Mouse (Mus musculus): ENCODE results near the gene Ptprd. TPM values are rescaled to one million over a fixed set of nuclear protein-coding genes. Genes with fewer than 3 reads are reported as not detected.

Ptprd gene
- polyA plus RNA-seq, 1 experiment from 2014 or later: 161 TPM

GRCm38 (mm10) chr4:77124852-77125251 is 1086.9 kb downstream of the Ptprd start:
- Histone ChIP-seq H3K9me3 (ENCODE audit: control insufficient read depth, low read length) (no peaks in the 10 kb centered on the region), H3K27ac (ENCODE audit: low read length) (no peak overlapping the region), H3K4me2 (ENCODE audit: low read length) (no peak overlapping the region), H3K36me3 (ENCODE audit: control insufficient read depth, insufficient read depth) (no peaks in the 10 kb centered on the region), H3K4me3 (replicated peaks; ENCODE audit: low read length) (no peak overlapping the region), H3K9ac (replicated peaks; ENCODE audit: low read depth, low read length) (no peak overlapping the region), H3K4me1 (replicated peaks; ENCODE audit: control insufficient read depth, insufficient read depth, low read length) (no peaks in the 10 kb centered on the region), H3K27me3 (replicated peaks; ENCODE audit: control insufficient read depth, insufficient read depth, low read length) (no peaks in the 10 kb centered on the region)
- ATAC-seq: no peak
- WGBS: 86% methylated on average over 2 of the region's 2 CpGs

DNA sequence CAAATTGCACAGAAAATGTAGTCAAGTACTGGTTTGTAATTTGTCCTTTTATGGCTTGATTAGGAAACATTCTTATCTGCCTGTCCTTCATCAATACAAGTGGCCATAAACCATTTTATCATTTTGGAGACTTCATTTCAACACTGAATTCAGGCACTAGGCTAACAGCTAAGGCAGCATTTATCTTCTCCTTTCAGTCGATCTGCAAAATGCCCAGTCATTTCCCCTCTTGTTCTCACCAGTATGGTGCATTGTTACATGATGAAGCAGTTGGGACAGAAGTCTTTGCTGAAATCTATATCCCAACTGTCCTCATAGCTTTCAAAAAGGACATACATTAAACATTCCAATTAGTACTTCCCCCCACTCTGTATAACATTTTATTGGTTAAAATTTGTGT is 1100.9 kb downstream of the Ptprd start:
- Histone ChIP-seq H3K4me2 (ENCODE audit: low read length) (no peak overlapping the region), H3K4me3 (replicated peaks; ENCODE audit: low read length) (no peak overlapping the region), H3K27me3 (replicated peaks; ENCODE audit: control insufficient read depth, insufficient read depth, low read length) (no peaks in the 10 kb centered on the region), H3K9ac (replicated peaks; ENCODE audit: low read depth, low read length) (no peak overlapping the region), H3K4me1 (replicated peaks; ENCODE audit: control insufficient read depth, insufficient read depth, low read length) (no peaks in the 10 kb centered on the region; the same call in 1 of the 2 replicates), H3K9me3 (ENCODE audit: control insufficient read depth, low read length) (no peaks in the 10 kb centered on the region), H3K36me3 (ENCODE audit: control insufficient read depth, insufficient read depth) (no peaks in the 10 kb centered on the region), H3K27ac (ENCODE audit: low read length) (no peak overlapping the region)
- WGBS: 71% methylated on average over 1 of the region's 1 CpGs
- no peak for ATAC-seq

GRCm38 (mm10) chr4:77107291-77107690 is 1104.5 kb downstream of the Ptprd start:
- 21% methylated on average over 2 of the region's 2 CpGs for WGBS
- no peak overlapping the region for H3K4me2 ChIP-seq (ENCODE audit: low read length)
- no peak overlapping the region for H3K9ac ChIP-seq (replicated peaks; ENCODE audit: low read depth, low read length)
- peak; percentile 45 for ATAC-seq
- H3K27me3 ChIP-seq (replicated peaks; ENCODE audit: control insufficient read depth, insufficient read depth, low read length): no peaks in the 10 kb centered on the region
- no peaks in the 10 kb centered on the region; the same call in 1 of the 2 replicates for H3K4me1 ChIP-seq (replicated peaks; ENCODE audit: control insufficient read depth, insufficient read depth, low read length)
- no peaks in the 10 kb centered on the region for H3K9me3 ChIP-seq (ENCODE audit: control insufficient read depth, low read length)
- no peaks in the 10 kb centered on the region for H3K36me3 ChIP-seq (ENCODE audit: control insufficient read depth, insufficient read depth)
- no peak overlapping the region for H3K4me3 ChIP-seq (replicated peaks; ENCODE audit: low read length)
- no peak overlapping the region for H3K27ac ChIP-seq (ENCODE audit: low read length)

- no peaks in the 10 kb centered on the region for H3K4me1 ChIP-seq (replicated peaks; ENCODE audit: control insufficient read depth, insufficient read depth, low read length)
- no peaks in the 10 kb centered on the region for H3K27me3 ChIP-seq (replicated peaks; ENCODE audit: control insufficient read depth, insufficient read depth, low read length)
- WGBS: 60% methylated on average over 3 of the region's 3 CpGs
- no peak overlapping the region for H3K27ac ChIP-seq (ENCODE audit: low read length)
- H3K4me3 ChIP-seq (replicated peaks; ENCODE audit: low read length): no peak overlapping the region
- no peak for ATAC-seq
- H3K9me3 ChIP-seq (ENCODE audit: control insufficient read depth, low read length): no peaks in the 10 kb centered on the region
- no peak overlapping the region for H3K9ac ChIP-seq (replicated peaks; ENCODE audit: low read depth, low read length)
- no peak overlapping the region for H3K4me2 ChIP-seq (ENCODE audit: low read length)
- H3K36me3 ChIP-seq (ENCODE audit: control insufficient read depth, insufficient read depth): no peaks in the 10 kb centered on the region
These were observed 1128.6 kb downstream of the Ptprd start for GRCm38 (mm10) chr4:77083165-77083564.

GRCm38 (mm10) chr4:77077607-77078006 is 1134.2 kb downstream of the Ptprd start:
- WGBS: 71% methylated on average over 4 of the region's 4 CpGs
- Histone ChIP-seq H3K27ac (ENCODE audit: low read length) (no peak overlapping the region), H3K4me2 (ENCODE audit: low read length) (no peak overlapping the region), H3K4me3 (replicated peaks; ENCODE audit: low read length) (no peak overlapping the region), H3K9me3 (ENCODE audit: control insufficient read depth, low read length) (no peaks in the 10 kb centered on the region), H3K27me3 (replicated peaks; ENCODE audit: control insufficient read depth, insufficient read depth, low read length) (no peaks in the 10 kb centered on the region), H3K4me1 (replicated peaks; ENCODE audit: control insufficient read depth, insufficient read depth, low read length) (no peaks in the 10 kb centered on the region), H3K36me3 (ENCODE audit: control insufficient read depth, insufficient read depth) (no peaks in the 10 kb centered on the region), H3K9ac (replicated peaks; ENCODE audit: low read depth, low read length) (no peak overlapping the region)
- no peak for ATAC-seq

DNA sequence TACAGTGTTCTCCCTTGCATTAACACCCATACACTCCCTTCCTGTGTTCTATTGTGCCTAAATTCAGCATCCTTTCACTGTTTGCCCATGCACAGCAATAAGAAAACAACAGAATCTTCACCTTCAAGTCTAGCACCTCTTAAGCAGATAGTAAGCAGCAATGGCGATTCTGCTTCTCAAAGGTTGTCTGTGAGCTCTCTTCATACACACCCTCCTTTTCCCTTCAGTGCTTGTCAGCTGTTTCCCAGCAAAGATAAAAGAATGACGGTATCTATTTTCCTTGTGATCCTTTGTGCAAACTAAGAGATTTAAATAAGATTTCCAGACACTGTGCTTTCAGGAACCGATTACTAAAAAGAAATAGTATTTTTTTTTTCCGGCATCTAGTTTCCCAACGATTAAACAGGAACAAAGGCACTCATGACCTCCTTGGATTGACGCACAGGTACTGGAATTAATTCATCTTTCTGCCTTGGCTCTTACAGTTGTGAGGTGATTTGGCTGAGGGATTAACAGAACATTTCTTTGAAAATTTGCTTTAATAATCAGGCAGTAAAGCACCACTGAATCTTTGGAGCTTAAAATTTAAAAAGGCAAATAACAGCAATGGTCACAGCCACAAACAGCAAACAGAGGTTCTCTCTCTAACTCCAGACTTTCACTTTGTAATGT is 1161.1 kb downstream of the Ptprd start:
- H3K9me3 ChIP-seq (ENCODE audit: control insufficient read depth, low read length): no peaks in the 10 kb centered on the region
- WGBS: 23% methylated on average over 6 of the region's 6 CpGs
- no peak overlapping the region for H3K9ac ChIP-seq (replicated peaks; ENCODE audit: low read depth, low read length)
- no peak for ATAC-seq
- no peaks in the 10 kb centered on the region; the same call in 1 of the 2 replicates for H3K4me1 ChIP-seq (replicated peaks; ENCODE audit: control insufficient read depth, insufficient read depth, low read length)
- no peaks in the 10 kb centered on the region for H3K36me3 ChIP-seq (ENCODE audit: control insufficient read depth, insufficient read depth)
- H3K27ac ChIP-seq (ENCODE audit: low read length): no peak overlapping the region
- H3K4me2 ChIP-seq (ENCODE audit: low read length): no peak overlapping the region
- no peak overlapping the region for H3K4me3 ChIP-seq (replicated peaks; ENCODE audit: low read length)
- H3K27me3 ChIP-seq (replicated peaks; ENCODE audit: control insufficient read depth, insufficient read depth, low read length): no peaks in the 10 kb centered on the region

- Histone ChIP-seq H3K27ac (ENCODE audit: low read length) (no peak overlapping the region), H3K36me3 (ENCODE audit: control insufficient read depth, insufficient read depth) (no peaks in the 10 kb centered on the region), H3K9me3 (ENCODE audit: control insufficient read depth, low read length) (no peaks in the 10 kb centered on the region), H3K4me3 (replicated peaks; ENCODE audit: low read length) (no peak overlapping the region), H3K27me3 (replicated peaks; ENCODE audit: control insufficient read depth, insufficient read depth, low read length) (no peaks in the 10 kb centered on the region), H3K4me2 (ENCODE audit: low read length) (no peak overlapping the region), H3K9ac (replicated peaks; ENCODE audit: low read depth, low read length) (no peak overlapping the region), H3K4me1 (replicated peaks; ENCODE audit: control insufficient read depth, insufficient read depth, low read length) (no peaks in the 10 kb centered on the region)
- ATAC-seq: no peak
- WGBS: 94% methylated on average over 1 of the region's 1 CpGs
These were observed 1207.3 kb downstream of the Ptprd start for GRCm38 (mm10) chr4:77004483-77004882.

GRCm38 (mm10) chr4:76996172-76996571 is 1215.6 kb downstream of the Ptprd start:
- H3K27ac ChIP-seq (ENCODE audit: low read length): no peak overlapping the region
- H3K4me1 ChIP-seq (replicated peaks; ENCODE audit: control insufficient read depth, insufficient read depth, low read length): no peaks in the 10 kb centered on the region
- no peaks in the 10 kb centered on the region for H3K9me3 ChIP-seq (ENCODE audit: control insufficient read depth, low read length)
- H3K27me3 ChIP-seq (replicated peaks; ENCODE audit: control insufficient read depth, insufficient read depth, low read length): no peaks in the 10 kb centered on the region
- H3K9ac ChIP-seq (replicated peaks; ENCODE audit: low read depth, low read length): no peak overlapping the region
- no peaks in the 10 kb centered on the region for H3K36me3 ChIP-seq (ENCODE audit: control insufficient read depth, insufficient read depth)
- whole genome bisulfite sequencing: 72% methylated on average over 4 of the region's 4 CpGs
- no peak overlapping the region for H3K4me2 ChIP-seq (ENCODE audit: low read length)
- ATAC-seq: peak; percentile 61; the same call in 1 of the 2 replicates
- H3K4me3 ChIP-seq (replicated peaks; ENCODE audit: low read length): no peak overlapping the region

DNA sequence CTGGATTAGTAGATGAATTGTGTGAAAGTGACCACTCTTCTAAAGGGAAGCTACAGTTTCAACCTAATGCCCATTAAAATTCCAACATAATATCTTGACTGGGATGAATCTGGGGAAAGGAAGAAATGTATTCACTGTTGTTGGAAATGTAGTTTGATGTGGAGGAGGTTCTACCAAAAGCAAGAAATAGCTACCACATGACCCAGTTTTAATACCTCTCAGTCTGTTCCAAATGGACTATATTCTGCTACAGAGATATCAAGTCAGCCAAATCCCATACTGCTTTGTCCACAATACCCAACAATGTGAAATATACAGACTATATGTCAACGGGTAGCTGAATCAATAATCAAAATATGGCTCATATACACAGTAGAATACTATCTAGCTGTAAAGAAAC is 1221.8 kb downstream of the Ptprd start:
- Histone ChIP-seq H3K4me3 (replicated peaks; ENCODE audit: low read length) (no peak overlapping the region), H3K27me3 (replicated peaks; ENCODE audit: control insufficient read depth, insufficient read depth, low read length) (no peaks in the 10 kb centered on the region), H3K27ac (ENCODE audit: low read length) (no peak overlapping the region), H3K9me3 (ENCODE audit: control insufficient read depth, low read length) (no peaks in the 10 kb centered on the region), H3K9ac (replicated peaks; ENCODE audit: low read depth, low read length) (no peak overlapping the region), H3K36me3 (ENCODE audit: control insufficient read depth, insufficient read depth) (no peaks in the 10 kb centered on the region), H3K4me2 (ENCODE audit: low read length) (no peak overlapping the region), H3K4me1 (replicated peaks; ENCODE audit: control insufficient read depth, insufficient read depth, low read length) (no peaks in the 10 kb centered on the region)
- ATAC-seq: no peak
- WGBS: 95% methylated on average over 1 of the region's 1 CpGs
